8 mouse cellular contexts compared by ENCODE assay signal in the genomic region with DNA sequence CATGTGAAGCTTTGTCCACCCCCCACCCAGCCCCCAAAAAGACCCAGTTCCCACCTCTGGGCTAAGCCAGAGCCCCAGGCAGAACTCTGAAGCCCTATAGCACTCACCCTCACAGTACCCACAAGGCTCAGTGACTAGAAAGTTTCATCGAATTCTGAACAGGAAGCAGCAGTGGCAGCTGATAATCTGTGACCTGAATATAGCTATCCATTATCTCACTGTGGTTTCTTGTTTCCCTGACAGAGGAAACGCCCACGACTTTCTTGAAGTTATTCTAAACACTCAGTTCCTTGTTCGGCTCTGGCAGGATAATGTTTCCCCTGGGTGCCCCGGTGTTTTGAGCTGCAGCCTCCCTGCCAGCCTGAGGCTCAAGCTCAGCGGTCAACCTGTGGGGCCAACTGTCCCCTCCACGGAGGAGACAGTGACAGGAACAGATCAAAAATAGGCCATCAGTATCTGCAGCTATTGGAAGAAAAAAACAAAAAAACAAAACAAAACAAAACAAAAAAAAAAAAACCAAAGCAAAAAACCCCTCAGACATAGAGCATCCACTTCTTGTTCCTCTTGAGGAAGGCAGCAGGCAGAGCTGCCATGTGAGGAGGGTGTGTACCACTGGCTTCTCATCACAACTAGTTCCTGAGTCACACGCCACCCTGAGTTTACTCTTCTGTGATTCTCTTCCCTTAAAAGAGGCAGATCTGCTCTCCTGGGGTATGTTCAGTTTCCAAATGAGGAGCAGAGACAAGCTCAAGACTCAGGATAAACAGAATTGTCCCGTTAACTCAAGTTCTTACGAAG. TPM values are rescaled to one million over a fixed set of nuclear protein-coding genes. Genes with fewer than 3 reads are reported as not detected.
DNase-seq lines count a peak whose midpoint lies in the region.

No protein-coding gene starts in this region.

- DNase-seq in left cerebral cortex, adult 9 months (ENCODE audit: low spot score in 2 of 2) = peak; percentile 7 to 14
- DNase-seq in left cerebral cortex, adult 18-20 months (ENCODE audit: low spot score in 2 of 2) = no peak
- peak; percentile 21 for DNase-seq in embryo, embryonic 9.5 days (ENCODE audit: extremely low spot score)
- DNase-seq in kidney, adult 9 months = peak; percentile 52
- peak; percentile 85 for DNase-seq in lung, postnatal 25 days (ENCODE audit: low spot score)
- peak; percentile 18 for DNase-seq in telencephalon, adult 2 months (ENCODE audit: low read depth, low spot score)
- DNase-seq in layer of hippocampus, adult 8-10 months (ENCODE audit: low spot score in 2 of 2) = no peak
- DNase-seq in adrenal gland, postnatal 4 days (ENCODE audit: low spot score in 2 of 2) = no peak

RNA-seq across cellular contexts. Expression of a gene that starts 43.9 kb away (rescaled TPM):
- total RNA-seq in left cerebral cortex, adult 18-20 months (2021) = 10 to 100 TPM; 21.7 to 26.0 TPM
- 10 to 100 TPM; 27.6 to 36.3 (median 30.7) TPM for total RNA-seq in layer of hippocampus, adult 8-10 months (2022)
- total RNA-seq in adrenal gland, postnatal 4 days (2021) = 10 to 100 TPM; 86.9 to 90.2 TPM

RNA-seq across cellular contexts. Expression of a gene that starts 48.8 kb away (rescaled TPM):
- 1 to 10 TPM; 7.7 to 8.2 TPM for total RNA-seq in left cerebral cortex, adult 18-20 months (2021)
- 10 to 100 TPM in 2 of 4 experiments, 1 to 10 TPM in 2; 4.1 to 26.9 (median 12.8) TPM for total RNA-seq in layer of hippocampus, adult 8-10 months (2022)
- total RNA-seq in adrenal gland, postnatal 4 days (2021) = 10 to 100 TPM; 19.8 to 36.6 TPM

Comparison
In these comparisons a context has a peak if more than half of its experiments do, and no peak if none do; other contexts are left out.
1. DNase-seq: peak in left cerebral cortex, adult 9 months (2 of 2), embryo, embryonic 9.5 days (single experiment), kidney, adult 9 months (single experiment), lung, postnatal 25 days (single experiment) and telencephalon, adult 2 months (single experiment); none in left cerebral cortex, adult 18-20 months (0 of 2), layer of hippocampus, adult 8-10 months (0 of 2) and adrenal gland, postnatal 4 days (0 of 2).